Mouse (Mus musculus): ENCODE results near the gene Fam178b. TPM values are rescaled to one million over a fixed set of nuclear protein-coding genes. Genes with fewer than 3 reads are reported as not detected.

Fam178b gene
- polyA plus RNA-seq (2016; fragmentation: Nextera tagmentation; extraction: Ambion mirVana), result not detected in 2 replicates

- 94% methylated on average over 39 of the region's 39 CpGs for whole genome bisulfite sequencing
- H3K27ac ChIP-seq (replicated peaks), result no peak within 1 kb of the TSS
- no peak within 1 kb of the TSS for H3K9ac ChIP-seq (replicated peaks)
- no peak for ATAC-seq (ENCODE audit: low FRiP score, low read depth)
- H3K9me3 ChIP-seq, result no peaks in the 10 kb centered on the region
- H3K4me3 ChIP-seq, result no peak within 1 kb of the TSS
- no peaks in the 10 kb centered on the region for H3K36me3 ChIP-seq
- no peak within 1 kb of the TSS for H3K4me2 ChIP-seq (replicated peaks)
- no peaks in the 10 kb centered on the region for H3K27me3 ChIP-seq
- H3K4me1 ChIP-seq, result peaks cover 10% of the 10 kb centered on the region; the same call in 1 of the 2 replicates
Measured at GRCm38 (mm10) chr1:36682620-36683355, at the start of gene Fam178b. TSS of gene Fam178b (minus strand) at chr1:36683183.

GRCm38 (mm10) chr1:36724057-36724431 lies 41.1 kb upstream of the Fam178b start:
- 74% methylated on average over 4 of the region's 4 CpGs for WGBS
- no peak overlapping the region for H3K4me2 ChIP-seq (replicated peaks)
- H3K27ac ChIP-seq (replicated peaks), result no peak overlapping the region
- H3K36me3 ChIP-seq, result no peaks in the 10 kb centered on the region
- H3K4me3 ChIP-seq, result no peak overlapping the region
- no peak for ATAC-seq (ENCODE audit: low FRiP score, low read depth)
- H3K27me3 ChIP-seq, result no peaks in the 10 kb centered on the region
- no peaks in the 10 kb centered on the region for H3K4me1 ChIP-seq
- H3K9me3 ChIP-seq, result no peaks in the 10 kb centered on the region
- no peak overlapping the region for H3K9ac ChIP-seq (replicated peaks)

- no peak overlapping the region for H3K27ac ChIP-seq (replicated peaks)
- no peak overlapping the region for H3K4me2 ChIP-seq (replicated peaks)
- H3K4me3 ChIP-seq, result no peak overlapping the region
- no peak overlapping the region for H3K9ac ChIP-seq (replicated peaks)
- no peaks in the 10 kb centered on the region for H3K9me3 ChIP-seq
- H3K27me3 ChIP-seq, result no peaks in the 10 kb centered on the region
- ATAC-seq (ENCODE audit: low FRiP score, low read depth), result no peak
- H3K4me1 ChIP-seq, result no peaks in the 10 kb centered on the region
- H3K36me3 ChIP-seq, result no peaks in the 10 kb centered on the region
- 81% methylated on average over 16 of the region's 16 CpGs for WGBS
Measured at GRCm38 (mm10) chr1:36723146-36724056, 40.4 kb upstream of the Fam178b start.

GRCm38 (mm10) chr1:36718786-36719185 lies 35.8 kb upstream of the Fam178b start:
- Histone ChIP-seq H3K9ac (replicated peaks) (no peak overlapping the region), H3K4me1 (no peaks in the 10 kb centered on the region), H3K27ac (replicated peaks) (no peak overlapping the region), H3K4me2 (replicated peaks) (no peak overlapping the region), H3K27me3 (no peaks in the 10 kb centered on the region), H3K4me3 (no peak overlapping the region), H3K9me3 (no peaks in the 10 kb centered on the region), H3K36me3 (no peaks in the 10 kb centered on the region)
- no peak for ATAC-seq (ENCODE audit: low FRiP score, low read depth)
- 90% methylated on average over 1 of the region's 1 CpGs for WGBS

- H3K36me3 ChIP-seq, result no peaks in the 10 kb centered on the region
- H3K4me3 ChIP-seq, result no peak within 1 kb of the TSS
- H3K9me3 ChIP-seq, result no peaks in the 10 kb centered on the region
- 0 out of 2 replicates have a peak, but pooled peaks cover 3% of the 10 kb centered on the region for H3K27me3 ChIP-seq
- H3K27ac ChIP-seq (replicated peaks), result no peak within 1 kb of the TSS
- WGBS, result 79% methylated on average over 5 of the region's 5 CpGs
- no peak within 1 kb of the TSS for H3K4me2 ChIP-seq (replicated peaks)
- ATAC-seq (ENCODE audit: low FRiP score, low read depth), result no peak
- no peak within 1 kb of the TSS for H3K9ac ChIP-seq (replicated peaks)
- H3K4me1 ChIP-seq, result no peaks in the 10 kb centered on the region
Measured at GRCm38 (mm10) chr1:36714311-36714710, 31.3 kb upstream of the Fam178b start, which contains the start of gene Actr1b. TSS of gene Actr1b (minus strand) at chr1:36714422.

DNA sequence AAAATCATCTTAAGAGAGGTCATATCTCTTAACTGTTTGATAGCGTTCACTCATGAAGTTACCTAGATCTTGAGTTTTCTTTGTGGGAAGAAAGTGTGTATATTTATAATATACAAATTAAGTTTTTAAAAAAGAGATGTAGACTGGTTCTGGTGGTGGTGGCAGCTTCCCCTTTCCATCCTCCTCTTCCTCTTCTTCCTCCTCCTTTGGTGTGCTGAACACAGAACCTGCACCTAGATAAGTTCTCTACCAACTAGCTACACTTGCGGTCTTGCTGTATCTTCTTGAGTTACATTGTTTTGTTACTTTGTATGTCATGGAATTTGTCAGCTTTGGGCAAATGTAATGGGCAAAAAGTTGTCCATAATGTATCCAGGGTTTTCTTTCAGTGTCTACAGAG lies 28.1 kb upstream of the Fam178b start:
- H3K4me3 ChIP-seq, result no peak overlapping the region
- no peak overlapping the region for H3K9ac ChIP-seq (replicated peaks)
- ATAC-seq (ENCODE audit: low FRiP score, low read depth), result no peak

DNA sequence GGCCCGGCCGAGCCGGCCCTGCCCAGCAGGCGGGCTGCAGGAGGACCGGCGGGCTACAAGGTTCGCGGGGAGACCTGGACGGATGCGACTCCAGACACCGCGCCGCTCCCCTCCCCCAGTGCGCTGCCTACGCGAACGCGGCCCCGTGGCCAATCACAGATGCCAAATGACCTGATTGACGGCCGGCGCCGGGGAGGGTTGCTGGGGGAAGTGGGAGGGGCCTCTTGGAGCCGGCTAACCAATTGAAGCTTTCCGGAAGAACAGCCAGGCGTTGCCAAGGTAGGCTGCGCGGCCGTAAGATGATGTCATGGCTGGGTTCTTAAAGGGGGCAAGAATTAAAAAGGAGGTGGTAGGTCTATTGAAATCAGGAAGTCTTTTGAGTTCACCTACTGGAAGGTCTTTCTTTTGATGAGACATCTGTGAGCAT lies 26.9 kb upstream of the Fam178b start, which contains the start of gene 4933424G06Rik:
4933424G06Rik (plus strand) TSS at position 296 of the 427 bp plus-strand sequence.
- H3K4me3 ChIP-seq, result peak within 1 kb of the TSS; percentile 81
- WGBS, result under 1% methylated on average over 27 of the region's 29 CpGs

More for the DNA sequence above, 28.1 kb upstream of the Fam178b start:
- Histone ChIP-seq H3K27me3 (0 out of 2 replicates have a peak, but pooled peaks cover 3% of the 10 kb centered on the region), H3K4me2 (replicated peaks) (no peak overlapping the region), H3K9me3 (no peaks in the 10 kb centered on the region), H3K36me3 (peaks cover 13% of the 10 kb centered on the region), H3K4me1 (peaks cover 18% of the 10 kb centered on the region), H3K27ac (replicated peaks) (no peak overlapping the region)
- WGBS, result 91% methylated on average over 2 of the region's 2 CpGs

DNA sequence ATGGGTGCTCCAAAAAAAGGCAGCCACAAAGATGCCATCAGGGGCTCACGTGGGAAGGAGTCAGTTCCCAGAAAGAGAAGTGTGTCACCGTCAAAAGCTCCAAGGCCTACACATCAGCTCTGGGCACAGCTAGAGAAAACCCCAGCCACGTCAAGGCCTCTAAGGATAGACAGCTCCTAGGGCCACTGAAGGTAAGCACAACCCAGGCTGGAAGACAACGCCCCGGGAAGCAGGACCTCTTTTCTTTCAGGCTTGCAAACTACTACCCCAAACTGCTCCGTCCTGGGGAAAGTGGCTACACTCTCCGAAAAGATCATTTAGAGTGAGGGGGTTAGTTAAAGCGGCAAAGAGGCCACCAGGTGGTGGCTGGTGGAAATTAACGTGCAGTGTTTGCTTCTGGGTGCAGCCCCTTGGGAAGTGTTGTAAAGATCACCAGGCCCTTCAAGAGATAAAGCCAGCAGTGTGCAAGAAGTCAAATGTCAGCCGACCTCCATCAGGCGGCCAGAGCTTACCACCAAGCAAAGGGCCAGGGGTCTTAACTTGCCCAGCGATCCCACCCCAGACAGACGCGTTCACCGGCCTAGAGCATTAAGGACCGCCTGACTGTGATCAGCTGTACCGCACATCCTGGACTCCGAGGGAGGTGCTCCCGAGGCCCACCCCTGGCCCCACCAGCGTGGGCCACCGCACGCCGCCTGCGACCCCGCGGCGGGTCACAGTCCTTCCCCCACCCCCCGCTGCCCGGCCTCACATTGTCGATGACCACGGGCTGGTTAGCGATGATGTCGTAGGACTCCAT lies 26.3 kb upstream of the Fam178b start:
- peak; percentile 86 for ATAC-seq (ENCODE audit: low FRiP score, low read depth)
- Histone ChIP-seq H3K4me1 (peaks cover 18% of the 10 kb centered on the region), H3K9me3 (no peaks in the 10 kb centered on the region), H3K27ac (replicated peaks) (peak overlapping the region; percentile 77), H3K36me3 (peaks cover 31% of the 10 kb centered on the region), H3K9ac (replicated peaks) (peak overlapping the region; percentile 89), H3K27me3 (0 out of 2 replicates have a peak, but pooled peaks cover 3% of the 10 kb centered on the region), H3K4me3 (peak overlapping the region; percentile 81), H3K4me2 (replicated peaks) (peak overlapping the region; percentile 81)
- WGBS, result under 1% methylated on average over 33 of the region's 33 CpGs

More for the DNA sequence above, 26.9 kb upstream of the Fam178b start, which contains the start of gene 4933424G06Rik:
- H3K27ac ChIP-seq (replicated peaks), result peak within 1 kb of the TSS; percentile 77
- 0 out of 2 replicates have a peak, but pooled peaks cover 3% of the 10 kb centered on the region for H3K27me3 ChIP-seq
- peak within 1 kb of the TSS; percentile 81 for H3K4me2 ChIP-seq (replicated peaks)
- ATAC-seq (ENCODE audit: low FRiP score, low read depth), result peak; percentile 98
- peaks cover 18% of the 10 kb centered on the region for H3K4me1 ChIP-seq
- H3K9me3 ChIP-seq, result no peaks in the 10 kb centered on the region
- peaks cover 25% of the 10 kb centered on the region for H3K36me3 ChIP-seq
- H3K9ac ChIP-seq (replicated peaks), result peak within 1 kb of the TSS; percentile 89

DNA sequence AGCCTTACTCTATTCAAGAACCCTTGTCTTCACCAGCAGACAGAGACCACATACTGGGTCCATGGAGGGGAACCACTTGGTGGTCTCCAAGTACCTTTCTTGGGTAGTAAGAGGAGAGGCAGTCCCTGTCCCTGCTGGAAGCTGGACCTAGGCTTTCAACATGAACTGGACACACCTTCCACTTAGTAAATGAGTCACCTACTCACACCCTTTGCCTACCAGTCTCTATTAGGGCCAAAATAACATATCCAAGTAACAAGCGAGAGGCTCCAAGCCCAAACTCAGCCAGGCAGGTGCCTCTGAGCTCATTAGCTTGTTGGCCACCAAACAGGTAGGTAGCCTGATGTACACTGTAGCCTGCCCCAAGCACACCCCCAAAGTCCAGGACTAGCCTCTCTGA lies 25.6 kb upstream of the Fam178b start:
- peaks cover 18% of the 10 kb centered on the region for H3K4me1 ChIP-seq
- 88% methylated on average over 1 of the region's 1 CpGs for WGBS
- H3K4me3 ChIP-seq, result peak overlapping the region; percentile 81
- peaks cover 38% of the 10 kb centered on the region for H3K36me3 ChIP-seq
- no peaks in the 10 kb centered on the region for H3K9me3 ChIP-seq
- ATAC-seq (ENCODE audit: low FRiP score, low read depth), result no peak
- H3K27ac ChIP-seq (replicated peaks), result no peak overlapping the region
- H3K4me2 ChIP-seq (replicated peaks), result peak overlapping the region; percentile 81
- H3K9ac ChIP-seq (replicated peaks), result peak overlapping the region; percentile 89
- H3K27me3 ChIP-seq, result 0 out of 2 replicates have a peak, but pooled peaks cover 3% of the 10 kb centered on the region

- Histone ChIP-seq H3K9me3 (no peaks in the 10 kb centered on the region), H3K4me1 (peaks cover 18% of the 10 kb centered on the region), H3K27ac (replicated peaks) (no peak overlapping the region), H3K4me2 (replicated peaks) (no peak overlapping the region), H3K36me3 (peaks cover 46% of the 10 kb centered on the region), H3K9ac (replicated peaks) (no peak overlapping the region), H3K27me3 (0 out of 2 replicates have a peak, but pooled peaks cover 3% of the 10 kb centered on the region), H3K4me3 (no peak overlapping the region)
- ATAC-seq (ENCODE audit: low FRiP score, low read depth), result no peak
- 78% methylated on average over 3 of the region's 3 CpGs for WGBS
Measured at GRCm38 (mm10) chr1:36707797-36708196, 24.8 kb upstream of the Fam178b start.

DNA sequence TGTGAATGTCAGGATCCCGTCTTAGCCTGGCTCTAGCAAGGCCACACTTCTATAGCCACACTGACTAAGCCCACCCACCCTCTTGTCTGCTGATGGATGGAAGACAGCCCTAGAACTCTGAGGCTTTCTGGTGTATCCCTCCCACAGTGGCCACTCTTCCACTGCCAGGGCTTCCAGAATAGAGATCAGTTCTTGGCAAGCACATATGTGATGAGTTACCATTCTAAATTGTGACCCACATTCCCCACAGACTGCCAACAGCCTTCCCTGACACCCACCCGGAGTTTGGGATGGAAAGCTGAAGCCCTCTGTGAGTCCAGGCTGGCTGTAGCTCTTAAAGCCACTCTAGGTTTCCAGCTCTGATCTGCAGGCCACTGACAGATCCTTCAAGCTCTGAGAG lies 24.2 kb upstream of the Fam178b start:
- Histone ChIP-seq H3K4me3 (no peak overlapping the region), H3K9ac (replicated peaks) (no peak overlapping the region), H3K36me3 (peaks cover 52% of the 10 kb centered on the region), H3K4me2 (replicated peaks) (no peak overlapping the region), H3K4me1 (peaks cover 18% of the 10 kb centered on the region), H3K9me3 (no peaks in the 10 kb centered on the region), H3K27ac (replicated peaks) (no peak overlapping the region), H3K27me3 (0 out of 2 replicates have a peak, but pooled peaks cover 3% of the 10 kb centered on the region)
- 91% methylated on average over 2 of the region's 2 CpGs for WGBS
- ATAC-seq (ENCODE audit: low FRiP score, low read depth), result no peak
